Mouse (Mus musculus) stomach, embryonic 16.5 days (tissue): ENCODE measurements around the gene Arl4d. TPM values are rescaled to one million over a fixed set of nuclear protein-coding genes. Genes with fewer than 3 reads are reported as not detected.

ENCODE experiments used
- ATAC-seq: fragments of 200-750 bp; cut with Nextera tagmentation; 2 replicates; pipeline ENCODE4 v1.8.0; 2017; ENCODE audit warnings: moderate number of reproducible peaks, moderate TSS enrichment; ENCODE audit not compliant: insufficient read depth, low FRiP score
- H3K27ac ChIP-seq: fragments of 300-500 bp; sonication (generic); 2 replicates; pipeline ENCODE4 v1.5.1; 2014; ENCODE audit warnings: low read length
- H3K27me3 ChIP-seq: fragments of 300-500 bp; sonication (generic); 2 replicates; pipeline ENCODE4 v1.6.1; 2014; ENCODE audit warnings: low read length, control low read depth, mixed read lengths; ENCODE audit not compliant: control insufficient read depth, insufficient read depth
- H3K36me3 ChIP-seq: fragments of 300-500 bp; sonication (generic); 2 replicates; pipeline ENCODE4 v1.6.1; 2014; ENCODE audit warnings: low read length; ENCODE audit not compliant: control insufficient read depth, insufficient read depth
- H3K4me1 ChIP-seq: fragments of 300-500 bp; sonication (generic); 2 replicates; pipeline ENCODE4 v1.6.1; 2014; ENCODE audit warnings: low read length, control low read depth, mixed read lengths; ENCODE audit not compliant: control insufficient read depth, insufficient read depth
- H3K4me2 ChIP-seq: fragments of 300-500 bp; sonication (generic); 2 replicates; pipeline ENCODE4 v1.6.1; 2014; ENCODE audit warnings: low read depth, low read length, mixed read lengths
- H3K4me3 ChIP-seq: fragments of 300-500 bp; sonication (generic); replicated peaks from 2 replicates; pipeline ENCODE4 v1.5.1; 2014; ENCODE audit warnings: mild to moderate bottlenecking, low read length
- H3K9ac ChIP-seq: fragments of 300-500 bp; sonication (generic); 2 replicates; pipeline ENCODE4 v1.6.1; 2014; ENCODE audit warnings: low read length
- H3K9me3 ChIP-seq: fragments of 300-500 bp; sonication (generic); replicated peaks from 2 replicates; pipeline ENCODE4 v1.6.1; 2016; ENCODE audit warnings: low read length, control low read depth; ENCODE audit not compliant: control insufficient read depth
- WGBS: fragments of 180-500 bp; shearing (Covaris S2); extraction: QIAGEN DNeasy Blood & Tissue Kit; methylation state at CpG from one replicate; pipeline ENCODE4 v1.1.7; 2014; 5-methylcytosine and 5-hydroxymethylcytosine counted together
- polyA plus RNA-seq: library from polyadenylated mRNA; unstranded; fragments of >200 nt; fragmentation: Nextera tagmentation; extraction: Ambion mirVana; gene quantifications from 2 replicates; pipeline ENCODE4 v1.2.1, GENCODE M21; 2015

Gene Arl4d
- polyA plus RNA-seq, 1 experiment from 2014 or later: 8.2 TPM

DNA sequence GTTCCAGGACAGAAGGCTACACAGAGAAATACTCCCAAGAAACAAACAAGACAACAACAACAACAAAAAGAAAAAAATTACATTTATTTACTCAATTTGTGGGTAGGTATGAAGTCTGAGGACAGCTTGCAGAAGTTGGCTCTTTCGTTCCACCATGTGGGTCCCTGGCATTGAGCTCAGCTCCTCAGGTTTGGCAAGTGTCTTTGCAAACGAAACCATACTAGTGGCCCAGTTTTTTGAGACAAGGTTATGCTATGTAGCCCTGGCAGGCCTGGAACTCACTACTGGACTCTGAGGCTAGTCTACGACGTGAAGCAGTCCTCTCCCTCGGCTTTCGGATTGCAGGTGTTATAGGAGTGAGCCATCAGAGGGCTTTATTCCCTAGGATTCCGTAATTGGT lies 34.6 kb downstream of the Arl4d start:
- Histone ChIP-seq H3K27ac (no peak overlapping the region; the same call in 1 of the 2 replicates), H3K4me3 (no peak overlapping the region), H3K9me3 (peaks cover 3% of the 10 kb centered on the region; the same call in 1 of the 2 replicates), H3K36me3 (no peaks in the 10 kb centered on the region), H3K27me3 (no peaks in the 10 kb centered on the region), H3K9ac (peak overlapping the region; percentile 43; the same call in 1 of the 2 replicates), H3K4me2 (0 out of 2 replicates have a peak overlapping the region, but pooled peaks have one; percentile 22), H3K4me1 (peaks cover 30% of the 10 kb centered on the region)
- ATAC-seq: no peak
- WGBS: 49% methylated on average over 7 of the region's 7 CpGs

DNA sequence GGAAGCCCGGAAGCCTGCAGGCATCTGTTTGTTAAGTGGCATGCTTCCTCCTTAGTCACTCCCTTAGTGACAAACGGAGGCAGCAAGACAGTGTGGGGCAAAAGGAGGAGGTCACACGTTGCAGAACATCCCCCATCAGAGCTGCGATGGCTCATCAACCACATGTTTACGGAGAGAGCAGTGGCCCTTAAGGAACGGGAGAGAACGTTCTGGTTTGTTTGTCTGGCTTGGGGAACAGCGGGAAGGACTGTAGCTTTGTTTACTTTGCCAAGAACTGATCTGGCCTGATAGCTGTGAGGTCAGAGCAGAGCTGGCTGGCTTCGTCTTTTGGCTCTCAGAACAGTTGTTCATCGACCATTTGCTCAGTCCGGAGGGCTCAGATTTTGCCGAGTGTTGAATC lies 35.1 kb downstream of the Arl4d start:
- peak; percentile 34; the same call in 1 of the 2 replicates for ATAC-seq
- H3K4me2 ChIP-seq: peak overlapping the region; percentile 22

DNA sequence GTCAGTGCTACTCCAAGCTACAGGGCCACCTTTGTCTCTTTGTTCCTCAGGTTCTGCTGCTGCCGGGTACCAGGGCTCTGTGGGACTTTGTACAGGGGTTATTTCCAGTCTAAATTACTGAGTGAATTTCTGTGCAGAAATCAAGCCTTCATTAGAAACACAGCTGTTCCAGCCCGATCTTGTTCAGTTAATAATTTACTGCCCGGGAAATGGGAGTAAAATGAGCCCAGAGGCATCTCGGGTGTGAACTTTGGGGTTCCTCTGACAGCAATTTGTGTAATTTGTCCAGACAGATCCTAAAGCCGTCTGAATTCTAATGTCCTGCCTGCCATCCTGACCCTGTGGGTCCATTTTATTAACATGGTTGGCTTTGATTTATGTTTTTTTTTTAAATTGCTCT lies 38.7 kb downstream of the Arl4d start:
- Histone ChIP-seq H3K36me3 (no peaks in the 10 kb centered on the region), H3K4me3 (no peak overlapping the region), H3K27ac (no peak overlapping the region), H3K27me3 (no peaks in the 10 kb centered on the region), H3K9ac (no peak overlapping the region), H3K9me3 (no peaks in the 10 kb centered on the region), H3K4me2 (no peak overlapping the region), H3K4me1 (peaks cover 12% of the 10 kb centered on the region; the same call in 1 of the 2 replicates)
- WGBS: 19% methylated on average over 5 of the region's 5 CpGs
- ATAC-seq: no peak

More for the DNA sequence above, 35.1 kb downstream of the Arl4d start:
- Histone ChIP-seq H3K4me3 (no peak overlapping the region), H3K4me1 (peaks cover 26% of the 10 kb centered on the region), H3K27ac (no peak overlapping the region; the same call in 1 of the 2 replicates), H3K9ac (peak overlapping the region; percentile 43; the same call in 1 of the 2 replicates), H3K27me3 (no peaks in the 10 kb centered on the region), H3K9me3 (peaks cover 3% of the 10 kb centered on the region; the same call in 1 of the 2 replicates), H3K36me3 (no peaks in the 10 kb centered on the region)
- WGBS: 11% methylated on average over 12 of the region's 12 CpGs

DNA sequence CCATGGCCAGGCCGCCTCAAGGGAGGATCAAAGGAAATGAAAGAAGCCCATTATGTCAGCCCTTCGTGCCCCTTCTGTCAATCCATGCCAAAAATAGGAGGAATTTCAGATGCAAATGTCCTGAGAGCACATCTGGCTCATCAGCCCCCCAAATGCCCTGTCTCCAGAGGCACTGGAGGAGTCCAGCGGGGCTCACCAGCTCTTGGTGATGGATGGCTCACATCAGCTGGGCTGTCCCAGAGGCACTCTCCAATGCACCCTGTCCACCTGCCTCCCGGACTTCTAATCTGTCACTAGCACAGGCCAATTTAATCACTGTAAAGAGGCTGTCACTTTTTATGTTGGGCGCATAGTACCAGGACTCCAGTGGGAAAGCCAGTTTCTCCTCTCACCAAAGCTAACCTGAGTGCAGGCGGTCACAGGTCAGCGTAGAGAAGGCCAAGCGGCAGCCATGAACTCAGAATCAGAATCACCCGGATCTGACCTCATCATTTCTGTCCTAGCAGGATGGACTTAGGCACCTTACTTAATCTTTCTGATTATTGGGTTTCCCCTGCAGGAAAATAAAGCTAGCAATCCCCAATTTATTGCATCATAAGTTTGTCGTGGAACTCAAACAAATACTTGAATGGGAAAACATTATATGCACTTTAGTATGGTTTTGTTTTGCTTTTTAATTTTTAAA lies 41.6 kb downstream of the Arl4d start:
- H3K4me2 ChIP-seq: no peak overlapping the region
- 80% methylated on average over 10 of the region's 10 CpGs for WGBS
- H3K27me3 ChIP-seq: no peaks in the 10 kb centered on the region
- no peak for ATAC-seq
- H3K27ac ChIP-seq: no peak overlapping the region
- no peaks in the 10 kb centered on the region for H3K36me3 ChIP-seq
- no peak overlapping the region for H3K9ac ChIP-seq
- H3K9me3 ChIP-seq: no peaks in the 10 kb centered on the region
- H3K4me3 ChIP-seq: no peak overlapping the region
- H3K4me1 ChIP-seq: no peaks in the 10 kb centered on the region

DNA sequence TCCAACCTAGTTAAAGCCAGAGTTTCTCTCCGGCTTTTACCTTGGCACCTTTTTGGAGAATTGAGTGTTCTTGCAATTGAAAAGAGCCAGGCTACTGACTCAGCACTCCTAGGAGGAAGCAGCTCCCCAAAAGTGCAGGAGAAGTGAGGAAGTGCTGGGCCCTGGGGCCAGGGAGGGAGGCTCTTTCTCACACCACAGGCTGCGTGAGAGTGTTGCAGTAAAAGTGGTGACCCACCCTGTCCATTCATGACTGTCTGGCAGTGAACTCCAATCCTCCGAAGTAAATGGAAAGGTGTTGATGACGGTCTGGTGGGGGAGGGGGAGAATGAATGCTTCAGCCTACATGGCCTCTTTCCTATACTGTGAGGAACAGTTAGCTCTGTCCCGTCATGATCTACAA lies 43.1 kb downstream of the Arl4d start:
- no peak for ATAC-seq
- Histone ChIP-seq H3K36me3 (no peaks in the 10 kb centered on the region), H3K9me3 (no peaks in the 10 kb centered on the region), H3K4me2 (no peak overlapping the region), H3K4me1 (no peaks in the 10 kb centered on the region), H3K27me3 (no peaks in the 10 kb centered on the region), H3K27ac (no peak overlapping the region), H3K9ac (no peak overlapping the region), H3K4me3 (no peak overlapping the region)
- 41% methylated on average over 5 of the region's 5 CpGs for WGBS

DNA sequence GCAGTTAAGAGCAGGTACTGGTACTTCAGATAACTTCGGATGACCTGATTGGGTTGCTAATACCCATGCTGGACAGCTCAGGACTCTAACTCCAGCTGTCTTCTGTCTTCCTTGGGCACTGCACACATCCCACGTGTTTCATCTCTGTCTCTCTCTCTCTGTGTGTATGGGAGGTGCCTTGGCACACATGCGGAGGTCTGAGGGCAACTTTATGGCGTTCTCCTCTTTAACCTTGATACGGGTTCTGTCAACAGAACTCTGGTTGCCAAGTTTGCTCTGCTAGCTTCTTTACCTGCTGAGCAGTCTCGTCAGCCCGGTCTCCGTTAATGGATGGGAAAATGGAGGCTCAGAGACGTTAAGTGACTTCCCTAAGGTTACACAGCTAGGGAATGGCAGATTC lies 47.5 kb downstream of the Arl4d start:
- H3K4me2 ChIP-seq: no peak overlapping the region
- H3K27me3 ChIP-seq: no peaks in the 10 kb centered on the region
- no peak overlapping the region for H3K9ac ChIP-seq
- no peaks in the 10 kb centered on the region for H3K9me3 ChIP-seq
- H3K36me3 ChIP-seq: no peaks in the 10 kb centered on the region
- no peak for ATAC-seq
- H3K4me1 ChIP-seq: no peaks in the 10 kb centered on the region
- H3K27ac ChIP-seq: no peak overlapping the region
- 71% methylated on average over 9 of the region's 9 CpGs for WGBS
- H3K4me3 ChIP-seq: no peak overlapping the region

DNA sequence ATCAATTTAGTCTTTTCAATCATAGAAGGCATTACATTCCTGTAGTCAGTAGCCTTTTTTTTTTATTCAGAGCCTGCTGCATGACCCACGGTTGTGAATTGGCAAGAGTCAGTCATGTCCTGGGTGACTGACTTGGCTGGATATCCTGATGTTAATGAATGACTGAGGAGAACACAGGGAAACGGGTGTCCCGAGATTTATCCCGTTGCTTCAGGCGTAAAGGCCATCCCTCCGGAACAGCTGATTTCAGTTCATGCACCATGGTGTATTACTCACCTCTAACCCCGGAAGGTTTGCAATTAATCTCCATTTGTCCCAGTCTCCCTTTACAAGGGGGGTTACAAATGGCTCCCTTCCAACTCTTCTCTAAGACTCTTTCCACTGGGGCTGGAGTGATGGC lies 48.7 kb downstream of the Arl4d start:
- H3K27ac ChIP-seq: no peak overlapping the region
- H3K36me3 ChIP-seq: no peaks in the 10 kb centered on the region
- no peaks in the 10 kb centered on the region for H3K27me3 ChIP-seq
- H3K9me3 ChIP-seq: no peaks in the 10 kb centered on the region
- no peak overlapping the region for H3K4me3 ChIP-seq
- 66% methylated on average over 7 of the region's 7 CpGs for WGBS
- H3K9ac ChIP-seq: no peak overlapping the region
- H3K4me1 ChIP-seq: no peaks in the 10 kb centered on the region
- no peak for ATAC-seq
- H3K4me2 ChIP-seq: no peak overlapping the region

Other genes starting within 250 kb of the Arl4d start
- 57.6 and 58.0 TPM in 2 replicates for gene Aarsd1, start 247.9 kb upstream of the Arl4d start, polyA plus RNA-seq
- gene Gm27029, start 240.7 kb upstream of the Arl4d start, polyA plus RNA-seq: 7.5 and 10.8 TPM in 2 replicates
- gene Rundc1, start 240.5 kb upstream of the Arl4d start, polyA plus RNA-seq: 17.6 and 19.0 TPM in 2 replicates
- 16.3 and 26.9 TPM in 2 replicates for gene Ptges3l, start 240.2 kb upstream of the Arl4d start, polyA plus RNA-seq
- 241 and 276 TPM in 2 replicates for gene Rpl27, start 223.2 kb upstream of the Arl4d start, polyA plus RNA-seq
- 26.3 and 26.8 TPM in 2 replicates for gene Ifi35, start 217.1 kb upstream of the Arl4d start, polyA plus RNA-seq
- gene Rnd2, start 200.5 kb upstream of the Arl4d start, polyA plus RNA-seq: 10.7 and 11.9 TPM in 2 replicates
- 67.1 and 73.8 TPM in 2 replicates for gene Vat1, start 199.3 kb upstream of the Arl4d start, polyA plus RNA-seq
- gene Brca1, start 113.6 kb upstream of the Arl4d start, polyA plus RNA-seq: 8.3 and 9.2 TPM in 2 replicates
- gene Nbr1, start 113.4 kb upstream of the Arl4d start, polyA plus RNA-seq: 68.7 and 78.4 TPM in 2 replicates
- gene Tmem106a, start 83.3 kb upstream of the Arl4d start, polyA plus RNA-seq: 10.3 and 12.4 TPM in 2 replicates
- gene Gm11634, start 66.3 kb upstream of the Arl4d start, polyA plus RNA-seq: not detected in 2 replicates
- gene Rdm1, start 38.3 kb upstream of the Arl4d start, polyA plus RNA-seq: 39.6 and 40.8 TPM in 2 replicates
- 28.5 and 29.4 TPM in 2 replicates for gene Dhx8, start 67.4 kb downstream of the Arl4d start, polyA plus RNA-seq
- 4.9 and 6.6 TPM in 2 replicates for gene Etv4, start 119.8 kb downstream of the Arl4d start, polyA plus RNA-seq
- gene Meox1, start 228.8 kb downstream of the Arl4d start, polyA plus RNA-seq: 5.2 and 6.0 TPM in 2 replicates